Mouse (Mus musculus): ENCODE results near the gene Htra2. TPM values are rescaled to one million over a fixed set of nuclear protein-coding genes. Genes with fewer than 3 reads are reported as not detected.
A peak's percentile ranks its signal among the peaks of the same experiment; 100 is the strongest.

The Htra2 gene
- polyA plus RNA-seq, 1 experiment from 2014 or later: 74.1 TPM

GRCm38 (mm10) chr6:83014482-83015466 is 40.3 kb downstream of the Htra2 start:
- Histone ChIP-seq H3K36me3 (no peaks in the 10 kb centered on the region), H3K27ac (no peak overlapping the region), H3K27me3 (no peaks in the 10 kb centered on the region), H3K9me3 (no peaks in the 10 kb centered on the region), H3K4me2 (replicated peaks) (no peak overlapping the region), H3K9ac (no peak overlapping the region), H3K4me1 (no peaks in the 10 kb centered on the region), H3K4me3 (no peak overlapping the region)
- 71% methylated on average over 12 of the region's 12 CpGs for WGBS
- ATAC-seq (ENCODE audit: insufficient number of reproducible peaks, insufficient read depth, low FRiP score, low TSS enrichment): no peak

- no peak overlapping the region for H3K4me3 ChIP-seq
- 0 out of 2 replicates have a peak overlapping the region, but pooled peaks have one; percentile 63 for H3K27ac ChIP-seq
- no peaks in the 10 kb centered on the region for H3K9me3 ChIP-seq
- H3K9ac ChIP-seq: no peak overlapping the region
- no peak for ATAC-seq (ENCODE audit: insufficient number of reproducible peaks, insufficient read depth, low FRiP score, low TSS enrichment)
- no peak overlapping the region for H3K4me2 ChIP-seq (replicated peaks)
- H3K4me1 ChIP-seq: no peaks in the 10 kb centered on the region
- H3K27me3 ChIP-seq: no peaks in the 10 kb centered on the region
- no peaks in the 10 kb centered on the region for H3K36me3 ChIP-seq
- 71% methylated on average over 5 of the region's 5 CpGs for WGBS
Observed at GRCm38 (mm10) chr6:83013444-83013843, 41.6 kb downstream of the Htra2 start.

- Histone ChIP-seq H3K4me3 (no peak overlapping the region), H3K27me3 (no peaks in the 10 kb centered on the region), H3K4me2 (replicated peaks) (no peak overlapping the region), H3K9ac (no peak overlapping the region), H3K27ac (no peak overlapping the region), H3K4me1 (no peaks in the 10 kb centered on the region), H3K36me3 (no peaks in the 10 kb centered on the region), H3K9me3 (no peaks in the 10 kb centered on the region)
- 74% methylated on average over 6 of the region's 6 CpGs for WGBS
- no peak for ATAC-seq (ENCODE audit: insufficient number of reproducible peaks, insufficient read depth, low FRiP score, low TSS enrichment)
Observed at GRCm38 (mm10) chr6:83011756-83012155, 43.3 kb downstream of the Htra2 start.

- 86% methylated on average over 7 of the region's 7 CpGs for WGBS
- no peak overlapping the region for H3K27ac ChIP-seq
- no peaks in the 10 kb centered on the region for H3K9me3 ChIP-seq
- no peaks in the 10 kb centered on the region for H3K27me3 ChIP-seq
- H3K4me3 ChIP-seq: no peak overlapping the region
- no peaks in the 10 kb centered on the region for H3K36me3 ChIP-seq
- no peaks in the 10 kb centered on the region for H3K4me1 ChIP-seq
- no peak overlapping the region for H3K9ac ChIP-seq
- no peak overlapping the region for H3K4me2 ChIP-seq (replicated peaks)
- no peak for ATAC-seq (ENCODE audit: insufficient number of reproducible peaks, insufficient read depth, low FRiP score, low TSS enrichment)
Observed at GRCm38 (mm10) chr6:83011255-83011654, 43.8 kb downstream of the Htra2 start.

GRCm38 (mm10) chr6:83010010-83010409 is 45.1 kb downstream of the Htra2 start:
- 63% methylated on average over 7 of the region's 7 CpGs for WGBS
- 0 out of 2 replicates have a peak, but pooled peaks cover 4% of the 10 kb centered on the region for H3K4me1 ChIP-seq
- no peaks in the 10 kb centered on the region for H3K27me3 ChIP-seq
- H3K9me3 ChIP-seq: no peaks in the 10 kb centered on the region
- H3K4me2 ChIP-seq (replicated peaks): no peak overlapping the region
- H3K9ac ChIP-seq: no peak overlapping the region
- no peaks in the 10 kb centered on the region for H3K36me3 ChIP-seq
- ATAC-seq (ENCODE audit: insufficient number of reproducible peaks, insufficient read depth, low FRiP score, low TSS enrichment): no peak
- H3K27ac ChIP-seq: no peak overlapping the region
- H3K4me3 ChIP-seq: no peak overlapping the region

- H3K4me1 ChIP-seq: 0 out of 2 replicates have a peak, but pooled peaks cover 6% of the 10 kb centered on the region
- 64% methylated on average over 3 of the region's 3 CpGs for WGBS
- no peak overlapping the region for H3K27ac ChIP-seq
- H3K27me3 ChIP-seq: no peaks in the 10 kb centered on the region
- no peak for ATAC-seq (ENCODE audit: insufficient number of reproducible peaks, insufficient read depth, low FRiP score, low TSS enrichment)
- no peak overlapping the region for H3K4me2 ChIP-seq (replicated peaks)
- no peak overlapping the region for H3K4me3 ChIP-seq
- H3K9me3 ChIP-seq: no peaks in the 10 kb centered on the region
- H3K9ac ChIP-seq: no peak overlapping the region
- no peaks in the 10 kb centered on the region for H3K36me3 ChIP-seq
Observed at GRCm38 (mm10) chr6:83008659-83009058, 46.4 kb downstream of the Htra2 start.

- Histone ChIP-seq H3K4me2 (replicated peaks) (no peak overlapping the region), H3K4me3 (no peak overlapping the region), H3K9ac (no peak overlapping the region), H3K27me3 (no peaks in the 10 kb centered on the region), H3K27ac (no peak overlapping the region), H3K36me3 (no peaks in the 10 kb centered on the region), H3K4me1 (0 out of 2 replicates have a peak, but pooled peaks cover 6% of the 10 kb centered on the region), H3K9me3 (no peaks in the 10 kb centered on the region)
- WGBS: 79% methylated on average over 6 of the region's 6 CpGs
- ATAC-seq (ENCODE audit: insufficient number of reproducible peaks, insufficient read depth, low FRiP score, low TSS enrichment): no peak
Observed at GRCm38 (mm10) chr6:83006114-83006513, 49.0 kb downstream of the Htra2 start.

GRCm38 (mm10) chr6:83005444-83006011 is 49.5 kb downstream of the Htra2 start:
- Histone ChIP-seq H3K27ac (no peak overlapping the region), H3K9me3 (no peaks in the 10 kb centered on the region), H3K27me3 (no peaks in the 10 kb centered on the region), H3K36me3 (no peaks in the 10 kb centered on the region), H3K4me1 (0 out of 2 replicates have a peak, but pooled peaks cover 6% of the 10 kb centered on the region), H3K4me3 (no peak overlapping the region), H3K9ac (no peak overlapping the region), H3K4me2 (replicated peaks) (no peak overlapping the region)
- no peak for ATAC-seq (ENCODE audit: insufficient number of reproducible peaks, insufficient read depth, low FRiP score, low TSS enrichment)
- WGBS: 73% methylated on average over 10 of the region's 10 CpGs

- ATAC-seq (ENCODE audit: insufficient number of reproducible peaks, insufficient read depth, low FRiP score, low TSS enrichment): no peak
- no peak overlapping the region for H3K27ac ChIP-seq
- H3K4me3 ChIP-seq: no peak overlapping the region
- H3K27me3 ChIP-seq: peaks cover under 1% of the 10 kb centered on the region; the same call in 1 of the 2 replicates
- 0 out of 2 replicates have a peak, but pooled peaks cover 6% of the 10 kb centered on the region for H3K4me1 ChIP-seq
- H3K9me3 ChIP-seq: no peaks in the 10 kb centered on the region
- 49% methylated on average over 7 of the region's 7 CpGs for WGBS
- no peak overlapping the region for H3K9ac ChIP-seq
- H3K4me2 ChIP-seq (replicated peaks): no peak overlapping the region
- no peaks in the 10 kb centered on the region for H3K36me3 ChIP-seq
Observed at GRCm38 (mm10) chr6:83004872-83005271, 50.2 kb downstream of the Htra2 start.

GRCm38 (mm10) chr6:83004309-83004708 is 50.8 kb downstream of the Htra2 start:
- WGBS: 65% methylated on average over 2 of the region's 2 CpGs
- H3K36me3 ChIP-seq: no peaks in the 10 kb centered on the region
- ATAC-seq (ENCODE audit: insufficient number of reproducible peaks, insufficient read depth, low FRiP score, low TSS enrichment): no peak

GRCm38 (mm10) chr6:83003850-83004249 is 51.2 kb downstream of the Htra2 start:
- H3K9me3 ChIP-seq: no peaks in the 10 kb centered on the region
- no peak for ATAC-seq (ENCODE audit: insufficient number of reproducible peaks, insufficient read depth, low FRiP score, low TSS enrichment)
- no peak overlapping the region for H3K27ac ChIP-seq
- peaks cover 4% of the 10 kb centered on the region; the same call in 1 of the 2 replicates for H3K27me3 ChIP-seq
- 0 out of 2 replicates have a peak, but pooled peaks cover 6% of the 10 kb centered on the region for H3K4me1 ChIP-seq
- 86% methylated on average over 5 of the region's 5 CpGs for WGBS
- no peak overlapping the region for H3K9ac ChIP-seq
- no peak overlapping the region for H3K4me3 ChIP-seq
- H3K36me3 ChIP-seq: no peaks in the 10 kb centered on the region
- no peak overlapping the region for H3K4me2 ChIP-seq (replicated peaks)

More at GRCm38 (mm10) chr6:83004309-83004708, 50.8 kb downstream of the Htra2 start:
- Histone ChIP-seq H3K4me1 (0 out of 2 replicates have a peak, but pooled peaks cover 6% of the 10 kb centered on the region), H3K4me2 (replicated peaks) (no peak overlapping the region), H3K27me3 (peaks cover 4% of the 10 kb centered on the region; the same call in 1 of the 2 replicates), H3K9me3 (no peaks in the 10 kb centered on the region), H3K4me3 (no peak overlapping the region), H3K9ac (no peak overlapping the region), H3K27ac (no peak overlapping the region)
